Mouse (Mus musculus): ENCODE data around the gene Jag2. TPM values are rescaled to one million over a fixed set of nuclear protein-coding genes. Genes with fewer than 3 reads are reported as not detected.

Jag2 gene
- polyA plus RNA-seq, 2 experiments = 0.09 to 0.51 TPM

GRCm38 (mm10) chr12:112941776-112942713, 12.5 kb upstream of the Jag2 start, which contains the start of gene Nudt14:
Nudt14 (minus strand) TSS chr12:112942124.
- DNase-seq (ENCODE audit: low read depth in 3 of 3, low spot score in 3 of 3) (peak; percentile 50 to 53 (median 50)), ATAC-seq (ENCODE audit: insufficient read depth) (peak; percentile 87)
- Histone ChIP-seq H3K27me3 (ENCODE audit: control insufficient read depth, insufficient read depth, low read length) (no peaks in the 10 kb centered on the region), H3K9me3 (ENCODE audit: control insufficient read depth, low read length) (no peaks in the 10 kb centered on the region), H3K4me3 (ENCODE audit: insufficient read depth in 1 of 2, low read depth in 2 of 2, low read length in 2 of 2) (peak within 1 kb of the TSS; percentile 72 to 82), H3K9ac (replicated peaks) (peak within 1 kb of the TSS; percentile 61), H3K36me3 (replicated peaks; ENCODE audit: control insufficient read depth, insufficient read depth, low read depth) (no peaks in the 10 kb centered on the region), H3K4me1 (replicated peaks; ENCODE audit: control insufficient read depth in 2 of 2, insufficient read depth in 2 of 2, low read length in 1 of 2) (peaks cover 3 to 10% of the 10 kb centered on the region in 2 experiments; a peak in 3 of 4 replicates), H3K4me2 (ENCODE audit: low read depth) (peak within 1 kb of the TSS; percentile 57), H3K27ac (no peak within 1 kb of the TSS)
- WGBS (ENCODE audit: insufficient replicate concordance) = 2% methylated on average over 57 of the region's 58 CpGs
- TF ChIP-seq EP300 (IDR thresholded peaks at IDR 0.05; ENCODE audit: low read depth) (no peak), CTCF (IDR thresholded peaks at IDR 0.05; ENCODE audit: low read depth) (no peak)

GRCm38 (mm10) chr12:112941156-112941775, 11.7 kb upstream of the Jag2 start:
- 39% methylated on average over 10 of the region's 10 CpGs for WGBS (ENCODE audit: insufficient replicate concordance)
- H3K4me3 ChIP-seq (ENCODE audit: insufficient read depth in 1 of 2, low read depth in 2 of 2, low read length in 2 of 2) = peak overlapping the region; percentile 72 to 82
- no peaks in the 10 kb centered on the region for H3K36me3 ChIP-seq (replicated peaks; ENCODE audit: control insufficient read depth, insufficient read depth, low read depth)
- DNase-seq (ENCODE audit: low read depth in 3 of 3, low spot score in 3 of 3) = no peak
- H3K9me3 ChIP-seq (ENCODE audit: control insufficient read depth, low read length) = no peaks in the 10 kb centered on the region
- H3K4me1 ChIP-seq (replicated peaks; ENCODE audit: control insufficient read depth in 2 of 2, insufficient read depth in 2 of 2, low read length in 1 of 2) = peaks cover 3 to 10% of the 10 kb centered on the region in 2 experiments; a peak in 3 of 4 replicates
- ATAC-seq (ENCODE audit: insufficient read depth) = no peak
- no peak overlapping the region for H3K27ac ChIP-seq
- peak overlapping the region; percentile 57 for H3K4me2 ChIP-seq (ENCODE audit: low read depth)
- no peak for TF ChIP-seq EP300 (IDR thresholded peaks at IDR 0.05; ENCODE audit: low read depth)
- no peak for TF ChIP-seq CTCF (IDR thresholded peaks at IDR 0.05; ENCODE audit: low read depth)
- H3K9ac ChIP-seq (replicated peaks) = peak overlapping the region; percentile 61
- H3K27me3 ChIP-seq (ENCODE audit: control insufficient read depth, insufficient read depth, low read length) = no peaks in the 10 kb centered on the region

- Histone ChIP-seq H3K27ac (no peak overlapping the region), H3K4me2 (ENCODE audit: low read depth) (no peak overlapping the region), H3K9ac (replicated peaks) (no peak overlapping the region), H3K4me1 (replicated peaks; ENCODE audit: control insufficient read depth in 2 of 2, insufficient read depth in 2 of 2, low read length in 1 of 2) (peaks cover 3 to 10% of the 10 kb centered on the region in 2 experiments; a peak in 3 of 4 replicates), H3K4me3 (ENCODE audit: insufficient read depth in 1 of 2, low read depth in 2 of 2, low read length in 2 of 2) (no peak overlapping the region), H3K27me3 (ENCODE audit: control insufficient read depth, insufficient read depth, low read length) (no peaks in the 10 kb centered on the region), H3K9me3 (ENCODE audit: control insufficient read depth, low read length) (no peaks in the 10 kb centered on the region), H3K36me3 (replicated peaks; ENCODE audit: control insufficient read depth, insufficient read depth, low read depth) (no peaks in the 10 kb centered on the region)
- TF ChIP-seq CTCF (IDR thresholded peaks at IDR 0.05; ENCODE audit: low read depth) = no peak
- TF ChIP-seq EP300 (IDR thresholded peaks at IDR 0.05; ENCODE audit: low read depth) = no peak
- no peak for ATAC-seq (ENCODE audit: insufficient read depth)
- 69% methylated on average over 9 of the region's 9 CpGs for WGBS (ENCODE audit: insufficient replicate concordance)
- no peak for DNase-seq (ENCODE audit: low read depth in 3 of 3, low spot score in 3 of 3)
Measured at GRCm38 (mm10) chr12:112940710-112941109, 11.1 kb upstream of the Jag2 start.

- no peak overlapping the region for H3K4me3 ChIP-seq (ENCODE audit: insufficient read depth in 1 of 2, low read depth in 2 of 2, low read length in 2 of 2)
- 66% methylated on average over 4 of the region's 4 CpGs for WGBS (ENCODE audit: insufficient replicate concordance)
- no peak for TF ChIP-seq CTCF (IDR thresholded peaks at IDR 0.05; ENCODE audit: low read depth)
- TF ChIP-seq EP300 (IDR thresholded peaks at IDR 0.05; ENCODE audit: low read depth) = no peak
- no peaks in the 10 kb centered on the region for H3K27me3 ChIP-seq (ENCODE audit: control insufficient read depth, insufficient read depth, low read length)
- no peak for DNase-seq (ENCODE audit: low read depth in 3 of 3, low spot score in 3 of 3)
- no peak overlapping the region for H3K27ac ChIP-seq
- H3K9ac ChIP-seq (replicated peaks) = no peak overlapping the region
- peaks cover 3 to 10% of the 10 kb centered on the region in 2 experiments; a peak in 3 of 4 replicates for H3K4me1 ChIP-seq (replicated peaks; ENCODE audit: control insufficient read depth in 2 of 2, insufficient read depth in 2 of 2, low read length in 1 of 2)
- no peaks in the 10 kb centered on the region for H3K36me3 ChIP-seq (replicated peaks; ENCODE audit: control insufficient read depth, insufficient read depth, low read depth)
- ATAC-seq (ENCODE audit: insufficient read depth) = no peak
- H3K4me2 ChIP-seq (ENCODE audit: low read depth) = no peak overlapping the region
- no peaks in the 10 kb centered on the region for H3K9me3 ChIP-seq (ENCODE audit: control insufficient read depth, low read length)
Measured at GRCm38 (mm10) chr12:112940238-112940637, 10.7 kb upstream of the Jag2 start.
